Mouse (Mus musculus): ENCODE results near the gene Nsf. TPM values are rescaled to one million over a fixed set of nuclear protein-coding genes. Genes with fewer than 3 reads are reported as not detected.

The Nsf gene
- polyA plus RNA-seq, 1 experiment from 2014 or later = 25.8 TPM

GRCm38 (mm10) chr11:103852590-103853283 is 101.1 kb downstream of the Nsf start:
- Histone ChIP-seq H3K4me2 (ENCODE audit: low read depth, low read length) (no peak overlapping the region), H3K27me3 (ENCODE audit: control insufficient read depth, insufficient read depth, low read depth, low read length) (no peaks in the 10 kb centered on the region), H3K36me3 (ENCODE audit: control insufficient read depth, insufficient read depth) (no peaks in the 10 kb centered on the region), H3K9me3 (replicated peaks; ENCODE audit: control insufficient read depth, low read length) (no peaks in the 10 kb centered on the region), H3K4me3 (ENCODE audit: low read depth, low read length) (no peak overlapping the region), H3K9ac (ENCODE audit: low read depth, low read length) (no peak overlapping the region), H3K27ac (ENCODE audit: low read length) (no peak overlapping the region), H3K4me1 (ENCODE audit: control insufficient read depth, low read depth, low read length) (no peaks in the 10 kb centered on the region)
- peak; percentile 58 for ATAC-seq (ENCODE audit: low read depth)
- WGBS (ENCODE audit: insufficient replicate concordance) = 23% methylated on average over 16 of the region's 16 CpGs

GRCm38 (mm10) chr11:103848287-103848686 is 105.6 kb downstream of the Nsf start:
- Histone ChIP-seq H3K27ac (ENCODE audit: low read length) (no peak overlapping the region), H3K4me3 (ENCODE audit: low read depth, low read length) (no peak overlapping the region), H3K9ac (ENCODE audit: low read depth, low read length) (no peak overlapping the region), H3K27me3 (ENCODE audit: control insufficient read depth, insufficient read depth, low read depth, low read length) (no peaks in the 10 kb centered on the region), H3K4me2 (ENCODE audit: low read depth, low read length) (no peak overlapping the region), H3K9me3 (replicated peaks; ENCODE audit: control insufficient read depth, low read length) (no peaks in the 10 kb centered on the region), H3K4me1 (ENCODE audit: control insufficient read depth, low read depth, low read length) (no peaks in the 10 kb centered on the region), H3K36me3 (ENCODE audit: control insufficient read depth, insufficient read depth) (no peaks in the 10 kb centered on the region)
- no peak for ATAC-seq (ENCODE audit: low read depth)
- WGBS (ENCODE audit: insufficient replicate concordance) = 68% methylated on average over 11 of the region's 11 CpGs

- no peaks in the 10 kb centered on the region for H3K36me3 ChIP-seq (ENCODE audit: control insufficient read depth, insufficient read depth)
- no peak overlapping the region for H3K27ac ChIP-seq (ENCODE audit: low read length)
- WGBS (ENCODE audit: insufficient replicate concordance) = 68% methylated on average over 11 of the region's 11 CpGs
- no peak overlapping the region for H3K9ac ChIP-seq (ENCODE audit: low read depth, low read length)
- H3K4me2 ChIP-seq (ENCODE audit: low read depth, low read length) = no peak overlapping the region
- ATAC-seq (ENCODE audit: low read depth) = no peak
- H3K27me3 ChIP-seq (ENCODE audit: control insufficient read depth, insufficient read depth, low read depth, low read length) = no peaks in the 10 kb centered on the region
- H3K4me1 ChIP-seq (ENCODE audit: control insufficient read depth, low read depth, low read length) = no peaks in the 10 kb centered on the region
- no peaks in the 10 kb centered on the region for H3K9me3 ChIP-seq (replicated peaks; ENCODE audit: control insufficient read depth, low read length)
- no peak overlapping the region for H3K4me3 ChIP-seq (ENCODE audit: low read depth, low read length)
Measured at GRCm38 (mm10) chr11:103840834-103841233, 113.0 kb downstream of the Nsf start.

GRCm38 (mm10) chr11:103838955-103839354 is 114.9 kb downstream of the Nsf start:
- Histone ChIP-seq H3K27ac (ENCODE audit: low read length) (no peak overlapping the region), H3K4me2 (ENCODE audit: low read depth, low read length) (no peak overlapping the region), H3K4me1 (ENCODE audit: control insufficient read depth, low read depth, low read length) (no peaks in the 10 kb centered on the region), H3K27me3 (ENCODE audit: control insufficient read depth, insufficient read depth, low read depth, low read length) (no peaks in the 10 kb centered on the region), H3K36me3 (ENCODE audit: control insufficient read depth, insufficient read depth) (no peaks in the 10 kb centered on the region), H3K9ac (ENCODE audit: low read depth, low read length) (no peak overlapping the region), H3K9me3 (replicated peaks; ENCODE audit: control insufficient read depth, low read length) (no peaks in the 10 kb centered on the region), H3K4me3 (ENCODE audit: low read depth, low read length) (no peak overlapping the region)
- 65% methylated on average over 2 of the region's 2 CpGs for WGBS (ENCODE audit: insufficient replicate concordance)
- no peak for ATAC-seq (ENCODE audit: low read depth)

- no peak for ATAC-seq (ENCODE audit: low read depth)
- no peaks in the 10 kb centered on the region for H3K4me1 ChIP-seq (ENCODE audit: control insufficient read depth, low read depth, low read length)
- no peak overlapping the region for H3K4me2 ChIP-seq (ENCODE audit: low read depth, low read length)
- no peak overlapping the region for H3K9ac ChIP-seq (ENCODE audit: low read depth, low read length)
- no peaks in the 10 kb centered on the region for H3K27me3 ChIP-seq (ENCODE audit: control insufficient read depth, insufficient read depth, low read depth, low read length)
- H3K9me3 ChIP-seq (replicated peaks; ENCODE audit: control insufficient read depth, low read length) = no peaks in the 10 kb centered on the region
- no peaks in the 10 kb centered on the region for H3K36me3 ChIP-seq (ENCODE audit: control insufficient read depth, insufficient read depth)
- H3K4me3 ChIP-seq (ENCODE audit: low read depth, low read length) = no peak overlapping the region
- no peak overlapping the region for H3K27ac ChIP-seq (ENCODE audit: low read length)
- WGBS (ENCODE audit: insufficient replicate concordance) = 69% methylated on average over 4 of the region's 4 CpGs
Measured at GRCm38 (mm10) chr11:103832331-103832730, 121.5 kb downstream of the Nsf start.

GRCm38 (mm10) chr11:103831766-103832165 is 122.1 kb downstream of the Nsf start:
- Histone ChIP-seq H3K27ac (ENCODE audit: low read length) (no peak overlapping the region), H3K4me1 (ENCODE audit: control insufficient read depth, low read depth, low read length) (no peaks in the 10 kb centered on the region), H3K9ac (ENCODE audit: low read depth, low read length) (no peak overlapping the region), H3K36me3 (ENCODE audit: control insufficient read depth, insufficient read depth) (no peaks in the 10 kb centered on the region), H3K9me3 (replicated peaks; ENCODE audit: control insufficient read depth, low read length) (no peaks in the 10 kb centered on the region), H3K4me2 (ENCODE audit: low read depth, low read length) (no peak overlapping the region), H3K27me3 (ENCODE audit: control insufficient read depth, insufficient read depth, low read depth, low read length) (no peaks in the 10 kb centered on the region), H3K4me3 (ENCODE audit: low read depth, low read length) (no peak overlapping the region)
- WGBS (ENCODE audit: insufficient replicate concordance) = 81% methylated on average over 3 of the region's 3 CpGs
- no peak for ATAC-seq (ENCODE audit: low read depth)

- H3K4me1 ChIP-seq (ENCODE audit: control insufficient read depth, low read depth, low read length) = no peaks in the 10 kb centered on the region
- H3K9me3 ChIP-seq (replicated peaks; ENCODE audit: control insufficient read depth, low read length) = no peaks in the 10 kb centered on the region
- H3K4me3 ChIP-seq (ENCODE audit: low read depth, low read length) = no peak overlapping the region
- ATAC-seq (ENCODE audit: low read depth) = no peak
- H3K27ac ChIP-seq (ENCODE audit: low read length) = no peak overlapping the region
- WGBS (ENCODE audit: insufficient replicate concordance) = 87% methylated on average over 9 of the region's 9 CpGs
- H3K4me2 ChIP-seq (ENCODE audit: low read depth, low read length) = no peak overlapping the region
- no peak overlapping the region for H3K9ac ChIP-seq (ENCODE audit: low read depth, low read length)
- H3K27me3 ChIP-seq (ENCODE audit: control insufficient read depth, insufficient read depth, low read depth, low read length) = no peaks in the 10 kb centered on the region
- H3K36me3 ChIP-seq (ENCODE audit: control insufficient read depth, insufficient read depth) = no peaks in the 10 kb centered on the region
Measured at GRCm38 (mm10) chr11:103830476-103830875, 123.4 kb downstream of the Nsf start.

GRCm38 (mm10) chr11:103829956-103830355 is 123.9 kb downstream of the Nsf start:
- Histone ChIP-seq H3K9me3 (replicated peaks; ENCODE audit: control insufficient read depth, low read length) (no peaks in the 10 kb centered on the region), H3K4me1 (ENCODE audit: control insufficient read depth, low read depth, low read length) (no peaks in the 10 kb centered on the region), H3K27me3 (ENCODE audit: control insufficient read depth, insufficient read depth, low read depth, low read length) (no peaks in the 10 kb centered on the region), H3K36me3 (ENCODE audit: control insufficient read depth, insufficient read depth) (no peaks in the 10 kb centered on the region), H3K4me3 (ENCODE audit: low read depth, low read length) (no peak overlapping the region), H3K27ac (ENCODE audit: low read length) (no peak overlapping the region), H3K4me2 (ENCODE audit: low read depth, low read length) (no peak overlapping the region), H3K9ac (ENCODE audit: low read depth, low read length) (no peak overlapping the region)
- ATAC-seq (ENCODE audit: low read depth) = no peak
- WGBS (ENCODE audit: insufficient replicate concordance) = 67% methylated on average over 4 of the region's 4 CpGs

- Histone ChIP-seq H3K9ac (ENCODE audit: low read depth, low read length) (no peak overlapping the region), H3K27me3 (ENCODE audit: control insufficient read depth, insufficient read depth, low read depth, low read length) (no peaks in the 10 kb centered on the region), H3K9me3 (replicated peaks; ENCODE audit: control insufficient read depth, low read length) (no peaks in the 10 kb centered on the region), H3K4me2 (ENCODE audit: low read depth, low read length) (no peak overlapping the region), H3K27ac (ENCODE audit: low read length) (no peak overlapping the region), H3K36me3 (ENCODE audit: control insufficient read depth, insufficient read depth) (no peaks in the 10 kb centered on the region; the same call in 1 of the 2 replicates), H3K4me1 (ENCODE audit: control insufficient read depth, low read depth, low read length) (no peaks in the 10 kb centered on the region), H3K4me3 (ENCODE audit: low read depth, low read length) (no peak overlapping the region)
- 74% methylated on average over 7 of the region's 7 CpGs for WGBS (ENCODE audit: insufficient replicate concordance)
- no peak for ATAC-seq (ENCODE audit: low read depth)
Measured at GRCm38 (mm10) chr11:103828866-103829265, 125.0 kb downstream of the Nsf start.

Data from liver, embryonic 16.5 days (tissue).